Mouse (Mus musculus): ENCODE measurements around the gene Fam170b.

GRCm38 (mm10) chr14:32801662-32802024, 32.1 kb upstream of the Fam170b start:
- no peak for TF ChIP-seq POLR2A (IDR thresholded peaks at IDR 0.05; ENCODE audit: extremely low read depth, insufficient read depth, low read length)
- TF ChIP-seq CTCF (IDR thresholded peaks at IDR 0.05; ENCODE audit: low read depth, low read length), result no peak
